Comparison of ENCODE assay signal across 16 mouse cellular contexts in genomic region chr13:41705636-41706035, GRCm38 (mm10).
DNase-seq lines count a peak whose midpoint lies in the region; ATAC-seq and TF ChIP-seq lines count a peak whose summit lies in the region.
"Had no signal": no experiment of that assay in that cellular context is flagged by ENCODE, and none has a peak within 500 bp of the region (broad histone marks: within the 10 kb centered on the region; RNA-seq: fewer than 3 reads in every experiment).

No protein-coding gene starts in this region.

- no peak for TF ChIP-seq CTCF in heart, postnatal 0 days (IDR thresholded peaks at IDR 0.05; ENCODE audit: low read depth)
- TF ChIP-seq CTCF in hindbrain, postnatal 0 days (IDR thresholded peaks at IDR 0.05; ENCODE audit: low read depth) = no peak

- no peaks in the 10 kb centered on the region for H3K27me3 ChIP-seq in hindbrain, embryonic 10.5 days (ENCODE audit: insufficient read depth, poor library complexity, severe bottlenecking)
- no peaks in the 10 kb centered on the region for H3K27me3 ChIP-seq in hindbrain, embryonic 16.5 days (replicated peaks; ENCODE audit: control insufficient read depth, insufficient read depth, low read length)
- no peaks in the 10 kb centered on the region for H3K27me3 ChIP-seq in heart, postnatal 0 days (ENCODE audit: control insufficient read depth, insufficient read depth, low read length)
- H3K27me3 ChIP-seq in hindbrain, postnatal 0 days (ENCODE audit: insufficient read depth, low read length) = no peaks in the 10 kb centered on the region
- H3K27me3 ChIP-seq: liver, embryonic 15.5 days had no signal

- TF ChIP-seq EP300 in heart, postnatal 0 days (IDR thresholded peaks at IDR 0.05; ENCODE audit: low read depth) = 0 out of 2 replicates have a peak, but pooled peaks have one; percentile 14

- no peak overlapping the region for H3K4me2 ChIP-seq in hindbrain, embryonic 16.5 days (ENCODE audit: low read length)
- no peak overlapping the region for H3K4me2 ChIP-seq in heart, postnatal 0 days (ENCODE audit: low read depth, low read length)
- H3K4me2 ChIP-seq in hindbrain, postnatal 0 days (ENCODE audit: low read depth, low read length) = no peak overlapping the region
- H3K4me2 ChIP-seq: liver, embryonic 15.5 days had no signal

- 55% methylated on average over 4 of the region's 4 CpGs for WGBS in hindbrain, embryonic 10.5 days
- WGBS in hindbrain, embryonic 16.5 days = 83% methylated on average over 4 of the region's 4 CpGs
- WGBS in heart, postnatal 0 days = 20% methylated on average over 4 of the region's 4 CpGs
- 75% methylated on average over 4 of the region's 4 CpGs for WGBS in hindbrain, postnatal 0 days

- H3K36me3 ChIP-seq in hindbrain, embryonic 10.5 days = no peaks in the 10 kb centered on the region
- H3K36me3 ChIP-seq in hindbrain, embryonic 16.5 days (ENCODE audit: control insufficient read depth, insufficient read depth, low read length) = no peaks in the 10 kb centered on the region
- H3K36me3 ChIP-seq in heart, postnatal 0 days (replicated peaks; ENCODE audit: control insufficient read depth, insufficient read depth, low read length) = no peaks in the 10 kb centered on the region
- H3K36me3 ChIP-seq in hindbrain, postnatal 0 days (ENCODE audit: insufficient read depth, low read length) = no peaks in the 10 kb centered on the region
- H3K36me3 ChIP-seq: liver, embryonic 15.5 days had no signal

- peak; percentile 21 for DNase-seq in hindbrain, embryonic 10.5 days (ENCODE audit: low spot score)
- peak; percentile 85 for DNase-seq in 3T3-L1 (ENCODE audit: low read depth, low spot score)
- DNase-seq in embryo, embryonic 11.5 days (ENCODE audit: low read depth, low spot score) = peak; percentile 11
- peak; percentile 59 for DNase-seq in heart, postnatal 0 days (ENCODE audit: low spot score)
- DNase-seq in spleen, adult 18-20 months = no peak
- DNase-seq in hindbrain, postnatal 0 days (ENCODE audit: low spot score) = no peak
- no peak for DNase-seq in left cerebral cortex, adult 18-20 months (ENCODE audit: low spot score in 2 of 2)
- DNase-seq: adrenal gland, postnatal 14 days; cerebellum, postnatal 36 days; left cerebral cortex, postnatal 4 days; midbrain, embryonic 14.5 days; right cerebral cortex, adult 18-20 months had no signal

- H3K4me1 ChIP-seq in hindbrain, embryonic 10.5 days (replicated peaks) = peaks cover 19% of the 10 kb centered on the region
- H3K4me1 ChIP-seq in hindbrain, embryonic 16.5 days (ENCODE audit: control insufficient read depth, insufficient read depth, low read depth, low read length) = no peaks in the 10 kb centered on the region; the same call in 1 of the 2 replicates
- peaks cover 28% of the 10 kb centered on the region for H3K4me1 ChIP-seq in heart, postnatal 0 days (ENCODE audit: control insufficient read depth, insufficient read depth)
- H3K4me1 ChIP-seq in hindbrain, postnatal 0 days (ENCODE audit: insufficient read depth, low read length) = no peaks in the 10 kb centered on the region
- H3K4me1 ChIP-seq: liver, embryonic 15.5 days had no signal

- no peaks in the 10 kb centered on the region for H3K9me3 ChIP-seq in hindbrain, embryonic 10.5 days
- H3K9me3 ChIP-seq in hindbrain, embryonic 16.5 days (ENCODE audit: control insufficient read depth, low read length) = no peaks in the 10 kb centered on the region
- no peaks in the 10 kb centered on the region for H3K9me3 ChIP-seq in heart, postnatal 0 days (replicated peaks; ENCODE audit: control insufficient read depth, low read length)
- H3K9me3 ChIP-seq in hindbrain, postnatal 0 days (ENCODE audit: low read length) = no peaks in the 10 kb centered on the region
- H3K9me3 ChIP-seq: liver, embryonic 15.5 days had no signal

- no peak overlapping the region for H3K9ac ChIP-seq in hindbrain, embryonic 16.5 days (ENCODE audit: low read depth, low read length)
- H3K9ac ChIP-seq in heart, postnatal 0 days (replicated peaks; ENCODE audit: low read depth, low read length) = no peak overlapping the region
- no peak overlapping the region for H3K9ac ChIP-seq in hindbrain, postnatal 0 days (replicated peaks; ENCODE audit: low read length)
- H3K9ac ChIP-seq: liver, embryonic 15.5 days had no signal

- H3K4me3 ChIP-seq in hindbrain, embryonic 10.5 days = no peak overlapping the region
- H3K4me3 ChIP-seq in hindbrain, embryonic 16.5 days (ENCODE audit: low read length) = no peak overlapping the region
- no peak overlapping the region for H3K4me3 ChIP-seq in heart, postnatal 0 days (ENCODE audit: low read depth, low read length)
- no peak overlapping the region for H3K4me3 ChIP-seq in hindbrain, postnatal 0 days (ENCODE audit: low read length)
- H3K4me3 ChIP-seq: layer of hippocampus, adult 2 months; liver, embryonic 15.5 days had no signal

- no peak overlapping the region for H3K27ac ChIP-seq in hindbrain, embryonic 10.5 days
- H3K27ac ChIP-seq in hindbrain, embryonic 16.5 days (ENCODE audit: low read depth, low read length) = no peak overlapping the region
- peak overlapping the region; percentile 45 for H3K27ac ChIP-seq in heart, postnatal 0 days (ENCODE audit: low read depth)
- no peak overlapping the region for H3K27ac ChIP-seq in hindbrain, postnatal 0 days
- H3K27ac ChIP-seq: layer of hippocampus, adult 2 months; liver, embryonic 15.5 days had no signal

- no peak for ATAC-seq in hindbrain, embryonic 16.5 days
- peak; percentile 47 for ATAC-seq in heart, postnatal 0 days (ENCODE audit: insufficient read depth, low read depth)
- ATAC-seq in hindbrain, postnatal 0 days = no peak
- ATAC-seq: CD4-positive, CD25-positive, alpha-beta regulatory T cell, adult 4 months had no signal

Comparison
In these comparisons a context has a peak if more than half of its experiments do, and no peak if none do; other contexts are left out.
1. DNase-seq: peak in hindbrain, embryonic 10.5 days (single experiment), 3T3-L1 (single experiment), embryo, embryonic 11.5 days (single experiment) and heart, postnatal 0 days (single experiment); none in spleen, adult 18-20 months (0 of 2), hindbrain, postnatal 0 days (single experiment) and left cerebral cortex, adult 18-20 months (0 of 2).